Mouse (Mus musculus) myocyte (in vitro differentiated cells): ENCODE measurements around the gene Dmxl2.

Experiments used
- CEBPB ChIP-seq: IDR thresholded peaks from 2 replicates; pipeline ENCODE4 v1.6.1; 2011; ENCODE audit warnings: mild to moderate bottlenecking, moderate library complexity; ENCODE audit not compliant: poor library complexity, insufficient read depth, severe bottlenecking
- E2F4 ChIP-seq: IDR thresholded peaks from one replicate; pipeline ENCODE4 v1.6.1; 2011; ENCODE audit warnings: mild to moderate bottlenecking, control low read depth, moderate library complexity; ENCODE audit not compliant: insufficient read depth
- MAX ChIP-seq: IDR thresholded peaks from one replicate; pipeline ENCODE4 v1.6.1; 2011; ENCODE audit warnings: low read depth, mild to moderate bottlenecking, control low read depth
- MYOD1 ChIP-seq, 3 experiments: IDR thresholded peaks; one replicate each; pipeline ENCODE4 v1.6.1; 2011; ENCODE audit warnings: control low read depth in 2 of 3, low read depth in 2 of 3, mild to moderate bottlenecking in 2 of 3, moderate library complexity in 1 of 3; ENCODE audit not compliant: insufficient read length in 2 of 3, control insufficient read depth in 1 of 3
- POLR2A ChIP-seq: IDR thresholded peaks from one replicate; pipeline ENCODE4 v1.6.1; 2011; ENCODE audit warnings: low read depth, mild to moderate bottlenecking, control low read depth, moderate library complexity; ENCODE audit not compliant: insufficient read length
- POLR2AphosphoS2 ChIP-seq: IDR thresholded peaks from one replicate; pipeline ENCODE4 v1.6.1; 2011; ENCODE audit warnings: low read depth, control low read depth; ENCODE audit not compliant: insufficient read length
- SRF ChIP-seq: IDR thresholded peaks from one replicate; pipeline ENCODE4 v1.6.1; 2011; ENCODE audit warnings: low read depth; ENCODE audit not compliant: control insufficient read depth, insufficient read length
- TCF12 ChIP-seq: IDR thresholded peaks from one replicate; pipeline ENCODE4 v1.6.1; 2011; ENCODE audit warnings: mild to moderate bottlenecking, control low read depth; ENCODE audit not compliant: poor library complexity, insufficient read depth, severe bottlenecking

GRCm38 (mm10) chr9:54540801-54541200, 39.4 kb upstream of the Dmxl2 start:
- no peak for TF ChIP-seq POLR2A
- no peak for TF ChIP-seq MYOD1 (IDR thresholded peaks at IDR 0.05; ENCODE audit: control insufficient read depth in 1 of 3, insufficient read length in 2 of 3, low read depth in 2 of 3)
- TF ChIP-seq POLR2AphosphoS2 = no peak
- TF ChIP-seq MAX = no peak
- TF ChIP-seq E2F4 = no peak
- no peak for TF ChIP-seq TCF12
- no peak for TF ChIP-seq SRF
- TF ChIP-seq CEBPB = no peak
